Mouse (Mus musculus): ENCODE measurements at regions not wholly inside any gene's neighbourhood (a gene's known extent, or its start where the extent isn't known, plus 50 kb on each side); places are given as distances from the start of the nearest gene placed in this dataset.
A peak's percentile ranks its signal among the peaks of the same experiment; 100 is the strongest.

- no peak overlapping the region for H3K9ac ChIP-seq (ENCODE audit: low read length)
- ATAC-seq (ENCODE audit: low FRiP score, low TSS enrichment) = no peak
- H3K4me3 ChIP-seq (ENCODE audit: low read depth, low read length) = no peak overlapping the region
- no peak for DNase-seq (ENCODE audit: low spot score)
- H3K27me3 ChIP-seq (ENCODE audit: control insufficient read depth, insufficient read depth, low read length) = no peaks in the 10 kb centered on the region
- H3K4me2 ChIP-seq (replicated peaks; ENCODE audit: low read depth) = no peak overlapping the region
- no peaks in the 10 kb centered on the region for H3K4me1 ChIP-seq (replicated peaks; ENCODE audit: control insufficient read depth, insufficient read depth)
- H3K36me3 ChIP-seq (ENCODE audit: control insufficient read depth, insufficient read depth, low read length) = no peaks in the 10 kb centered on the region
- no peak for TF ChIP-seq CTCF (IDR thresholded peaks at IDR 0.05; ENCODE audit: low read depth)
- TF ChIP-seq EP300 (optimal IDR thresholded peaks at IDR 0.05) = no peak
- H3K27ac ChIP-seq (replicated peaks) = no peak overlapping the region
- H3K9me3 ChIP-seq (ENCODE audit: control insufficient read depth, low read length) = no peaks in the 10 kb centered on the region
- 88% methylated on average over 2 of the region's 2 CpGs for WGBS
These were observed 374.9 kb downstream of the Med10 start for GRCm38 (mm10) chr13:70177066-70177465.

DNA sequence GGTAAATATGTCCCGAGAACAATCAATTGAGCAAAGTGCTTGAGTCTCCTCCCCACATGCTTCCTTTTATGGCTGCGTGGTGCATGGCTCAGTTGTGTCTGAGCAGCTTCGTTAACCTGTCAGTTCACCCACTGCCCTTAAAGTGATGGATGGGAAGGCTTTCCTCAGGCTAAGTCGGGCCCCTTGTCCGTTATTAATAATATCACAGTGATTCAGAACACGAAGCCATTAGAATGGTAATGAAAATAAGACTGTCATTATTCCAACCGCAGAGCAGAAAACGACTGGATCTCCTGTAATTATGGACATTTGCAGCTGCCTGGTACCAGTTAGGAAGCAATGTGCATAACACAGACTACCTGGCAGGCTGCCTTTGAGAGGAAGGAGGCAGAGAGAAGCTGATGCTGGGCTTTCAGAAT, 375.9 kb downstream of the Med10 start:
- H3K27ac ChIP-seq (replicated peaks) = no peak overlapping the region
- H3K9me3 ChIP-seq (ENCODE audit: control insufficient read depth, low read length) = no peaks in the 10 kb centered on the region
- DNase-seq (ENCODE audit: low spot score) (no peak), ATAC-seq (ENCODE audit: low FRiP score, low TSS enrichment) (no peak)
- no peaks in the 10 kb centered on the region for H3K36me3 ChIP-seq (ENCODE audit: control insufficient read depth, insufficient read depth, low read length)
- 22% methylated on average over 8 of the region's 8 CpGs for WGBS
- no peak overlapping the region for H3K4me3 ChIP-seq (ENCODE audit: low read depth, low read length)
- no peak overlapping the region for H3K4me2 ChIP-seq (replicated peaks; ENCODE audit: low read depth)
- H3K27me3 ChIP-seq (ENCODE audit: control insufficient read depth, insufficient read depth, low read length) = no peaks in the 10 kb centered on the region
- H3K4me1 ChIP-seq (replicated peaks; ENCODE audit: control insufficient read depth, insufficient read depth) = no peaks in the 10 kb centered on the region
- no peak overlapping the region for H3K9ac ChIP-seq (ENCODE audit: low read length)
- TF ChIP-seq EP300 (optimal IDR thresholded peaks at IDR 0.05) (no peak), CTCF (IDR thresholded peaks at IDR 0.05; ENCODE audit: low read depth) (no peak)

DNA sequence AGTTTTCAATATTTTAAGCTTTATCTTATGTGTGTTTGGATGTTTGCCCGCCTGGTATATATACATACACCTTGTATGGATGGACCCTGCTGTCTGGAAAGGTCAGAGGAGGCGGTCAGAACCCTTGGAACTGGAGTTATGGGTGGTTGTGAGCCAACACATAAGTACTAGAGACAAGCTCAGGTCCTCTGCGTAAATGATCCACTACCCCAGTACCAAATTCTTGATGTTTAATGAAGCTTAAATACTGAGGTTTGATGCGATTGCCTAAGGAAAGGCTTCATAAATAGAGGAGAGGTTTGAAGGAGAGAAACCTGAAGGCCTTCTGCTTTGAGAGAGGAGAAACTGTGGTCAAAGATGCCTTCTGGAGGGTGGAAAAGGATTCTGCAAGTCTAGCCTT, 388.8 kb downstream of the Med10 start:
- TF ChIP-seq CTCF (IDR thresholded peaks at IDR 0.05; ENCODE audit: low read depth) (no peak), EP300 (optimal IDR thresholded peaks at IDR 0.05) (no peak)
- no peak for ATAC-seq (ENCODE audit: low FRiP score, low TSS enrichment)
- no peak overlapping the region for H3K9ac ChIP-seq (ENCODE audit: low read length)
- no peaks in the 10 kb centered on the region for H3K27me3 ChIP-seq (ENCODE audit: control insufficient read depth, insufficient read depth, low read length)
- H3K9me3 ChIP-seq (ENCODE audit: control insufficient read depth, low read length) = no peaks in the 10 kb centered on the region
- WGBS = 81% methylated on average over 4 of the region's 4 CpGs
- H3K4me3 ChIP-seq (ENCODE audit: low read depth, low read length) = no peak overlapping the region
- H3K4me2 ChIP-seq (replicated peaks; ENCODE audit: low read depth) = no peak overlapping the region
- no peaks in the 10 kb centered on the region for H3K36me3 ChIP-seq (ENCODE audit: control insufficient read depth, insufficient read depth, low read length)
- no peak overlapping the region for H3K27ac ChIP-seq (replicated peaks)
- H3K4me1 ChIP-seq (replicated peaks; ENCODE audit: control insufficient read depth, insufficient read depth) = no peaks in the 10 kb centered on the region
- DNase-seq (ENCODE audit: low spot score) = no peak

- Histone ChIP-seq H3K4me1 (replicated peaks; ENCODE audit: control insufficient read depth, insufficient read depth) (no peaks in the 10 kb centered on the region), H3K27ac (replicated peaks) (no peak overlapping the region), H3K4me2 (replicated peaks; ENCODE audit: low read depth) (no peak overlapping the region), H3K36me3 (ENCODE audit: control insufficient read depth, insufficient read depth, low read length) (no peaks in the 10 kb centered on the region), H3K4me3 (ENCODE audit: low read depth, low read length) (no peak overlapping the region), H3K27me3 (ENCODE audit: control insufficient read depth, insufficient read depth, low read length) (no peaks in the 10 kb centered on the region), H3K9me3 (ENCODE audit: control insufficient read depth, low read length) (no peaks in the 10 kb centered on the region), H3K9ac (ENCODE audit: low read length) (no peak overlapping the region)
- WGBS = 79% methylated on average over 13 of the region's 13 CpGs
- no peak for DNase-seq (ENCODE audit: low spot score)
- ATAC-seq (ENCODE audit: low FRiP score, low TSS enrichment) = no peak
- TF ChIP-seq CTCF (IDR thresholded peaks at IDR 0.05; ENCODE audit: low read depth) (peak; percentile 25; the same call in 1 of the 2 replicates), EP300 (optimal IDR thresholded peaks at IDR 0.05) (no peak)
These were observed 390.2 kb downstream of the Med10 start for GRCm38 (mm10) chr13:70192101-70193025.

DNA sequence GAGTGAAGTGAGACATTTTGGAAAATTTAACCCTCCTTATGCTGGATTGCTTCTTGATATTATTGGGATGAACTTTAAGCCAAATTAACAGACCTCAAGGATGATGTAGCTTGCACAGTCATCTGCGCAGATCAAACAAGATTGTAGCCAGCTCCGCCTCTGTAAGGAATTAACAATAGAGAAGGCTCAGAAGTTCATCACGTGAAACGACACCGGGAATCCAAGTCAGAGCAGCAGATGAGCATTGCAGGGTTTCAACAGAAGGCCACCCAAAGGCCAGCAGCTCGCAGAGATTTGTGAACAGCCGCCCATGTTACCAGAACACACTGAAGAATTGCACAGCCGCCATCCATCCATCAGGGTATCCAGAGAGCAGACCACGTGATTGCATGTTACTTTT, 391.1 kb downstream of the Med10 start:
- Histone ChIP-seq H3K4me2 (replicated peaks; ENCODE audit: low read depth) (no peak overlapping the region), H3K36me3 (ENCODE audit: control insufficient read depth, insufficient read depth, low read length) (no peaks in the 10 kb centered on the region), H3K9me3 (ENCODE audit: control insufficient read depth, low read length) (no peaks in the 10 kb centered on the region), H3K27ac (replicated peaks) (no peak overlapping the region), H3K4me3 (ENCODE audit: low read depth, low read length) (no peak overlapping the region), H3K27me3 (ENCODE audit: control insufficient read depth, insufficient read depth, low read length) (no peaks in the 10 kb centered on the region), H3K4me1 (replicated peaks; ENCODE audit: control insufficient read depth, insufficient read depth) (no peaks in the 10 kb centered on the region), H3K9ac (ENCODE audit: low read length) (no peak overlapping the region)
- ATAC-seq (ENCODE audit: low FRiP score, low TSS enrichment) = no peak
- TF ChIP-seq CTCF (IDR thresholded peaks at IDR 0.05; ENCODE audit: low read depth) (no peak), EP300 (optimal IDR thresholded peaks at IDR 0.05) (no peak)
- 73% methylated on average over 9 of the region's 9 CpGs for WGBS
- DNase-seq (ENCODE audit: low spot score) = no peak

- Histone ChIP-seq H3K4me3 (ENCODE audit: low read depth, low read length) (no peak overlapping the region), H3K36me3 (ENCODE audit: control insufficient read depth, insufficient read depth, low read length) (no peaks in the 10 kb centered on the region), H3K9me3 (ENCODE audit: control insufficient read depth, low read length) (no peaks in the 10 kb centered on the region), H3K4me2 (replicated peaks; ENCODE audit: low read depth) (no peak overlapping the region), H3K27me3 (ENCODE audit: control insufficient read depth, insufficient read depth, low read length) (no peaks in the 10 kb centered on the region), H3K27ac (replicated peaks) (no peak overlapping the region), H3K4me1 (replicated peaks; ENCODE audit: control insufficient read depth, insufficient read depth) (no peaks in the 10 kb centered on the region), H3K9ac (ENCODE audit: low read length) (no peak overlapping the region)
- DNase-seq (ENCODE audit: low spot score) (no peak), ATAC-seq (ENCODE audit: low FRiP score, low TSS enrichment) (no peak)
- WGBS = 72% methylated on average over 4 of the region's 4 CpGs
- no peak for TF ChIP-seq CTCF (IDR thresholded peaks at IDR 0.05; ENCODE audit: low read depth)
- no peak for TF ChIP-seq EP300 (optimal IDR thresholded peaks at IDR 0.05)
These were observed 393.7 kb downstream of the Med10 start for GRCm38 (mm10) chr13:70195854-70196253.

Data from stomach, postnatal 0 days (tissue).